Mouse (Mus musculus): ENCODE data around the gene Ier2.
"Not testable (repeated sequence)": the region's sequence is repeated elsewhere in the genome, so short reads cannot be mapped to it uniquely, and the experiment has no call there.

The Ier2 gene

DNA sequence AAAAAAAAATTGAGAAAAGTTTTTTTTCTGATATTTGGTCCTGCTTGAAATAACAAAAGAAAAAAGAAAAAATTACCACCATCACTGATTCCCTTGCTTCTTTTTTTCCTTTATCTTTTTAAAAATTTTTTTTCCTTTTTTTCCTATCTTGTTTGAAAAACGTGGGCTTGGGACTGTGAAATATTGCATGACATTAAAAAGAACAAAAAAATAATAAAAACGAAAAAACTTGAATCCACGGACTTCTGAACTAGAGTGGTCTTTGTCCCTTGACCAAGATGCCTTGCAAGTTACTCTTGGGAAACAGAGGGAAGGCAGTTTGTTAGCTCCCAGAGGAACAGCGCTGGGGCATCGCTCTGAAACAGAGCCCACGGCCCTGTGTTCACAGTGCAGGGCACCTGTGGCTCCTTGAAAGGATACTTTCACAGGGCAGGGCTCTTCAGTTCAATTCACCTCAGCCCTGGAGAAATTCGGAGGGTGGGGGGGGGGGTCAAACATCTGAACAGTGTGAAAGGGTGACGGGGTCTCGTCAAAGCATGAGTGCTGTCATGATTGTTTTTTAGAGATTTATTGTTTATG is 22.6 kb downstream of the Ier2 start:
- no peak for ATAC-seq (ENCODE audit: low TSS enrichment)

DNA sequence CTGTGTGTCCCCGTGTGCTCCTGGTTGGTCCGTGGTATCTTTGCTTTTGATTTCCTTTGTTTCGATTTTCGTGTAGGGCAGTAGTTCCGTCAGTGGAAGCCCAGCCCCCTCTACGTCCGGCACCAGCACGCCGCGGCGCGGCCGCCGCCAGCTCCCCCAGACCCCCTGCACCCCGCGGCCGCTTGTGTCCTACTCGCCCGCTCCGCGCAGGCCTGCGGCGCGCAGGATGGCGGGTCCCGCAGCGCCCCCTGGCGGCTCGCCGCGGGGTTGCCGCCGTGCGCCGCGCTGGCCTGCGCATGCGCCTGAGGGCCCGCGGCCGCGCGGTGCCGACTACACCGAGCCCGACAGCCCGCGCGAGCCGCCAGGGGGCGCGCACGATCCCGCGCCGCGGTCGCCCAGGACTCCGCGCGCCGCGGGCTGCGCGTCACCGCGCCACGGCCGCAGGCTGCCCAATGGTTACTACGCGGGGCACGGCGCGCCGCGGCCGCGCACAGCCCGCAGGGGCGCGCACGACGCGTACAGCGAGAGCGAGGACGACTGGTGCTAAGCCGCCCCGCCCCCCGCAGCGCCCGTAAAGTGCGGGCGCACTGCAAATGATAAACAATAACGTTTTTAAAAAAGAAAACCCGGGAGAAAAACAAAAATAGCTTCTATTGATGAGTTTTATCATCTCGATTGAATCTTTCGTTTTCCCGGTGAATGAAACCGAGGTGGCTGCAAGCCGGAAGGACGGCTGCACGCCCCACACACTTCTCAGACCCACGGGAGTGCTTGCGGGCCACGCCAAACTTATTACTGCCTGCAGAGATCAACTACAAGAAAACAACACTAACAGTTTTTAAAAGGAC is 23.3 kb downstream of the Ier2 start:
- ATAC-seq (ENCODE audit: low TSS enrichment): peak; percentile 83

- no peak for ATAC-seq (ENCODE audit: low TSS enrichment)
Observed at GRCm38 (mm10) chr8:84638555-84639161, 24.0 kb downstream of the Ier2 start.

DNA sequence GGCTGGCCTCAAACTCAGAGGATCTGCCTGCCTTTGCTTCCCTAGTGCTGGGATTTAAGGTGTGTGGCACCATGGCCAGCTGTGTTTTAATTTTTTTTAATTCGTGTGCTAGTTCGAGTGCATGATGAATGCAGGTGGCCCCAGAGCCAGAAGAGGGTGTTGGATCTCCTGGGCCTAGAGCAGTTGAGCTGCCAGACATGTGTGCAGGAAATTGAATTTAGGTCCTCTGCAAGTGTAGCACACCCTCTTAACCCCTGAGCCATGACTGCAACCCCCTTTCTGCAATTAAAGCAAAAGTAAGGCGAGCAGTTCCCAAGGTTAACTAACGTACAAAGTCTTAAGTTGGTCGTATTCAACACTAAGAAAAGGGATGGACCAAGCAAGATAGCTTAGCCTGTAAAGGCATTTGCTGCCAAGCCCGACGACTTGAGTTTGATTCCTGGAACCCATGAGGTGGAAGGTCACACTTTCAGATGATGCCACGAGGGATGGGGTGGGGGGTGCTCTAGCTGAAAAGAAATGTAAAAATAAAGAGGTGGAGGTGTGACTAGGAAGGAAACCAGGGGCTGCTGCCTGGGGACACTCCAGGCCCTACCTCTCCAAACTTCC is 24.6 kb downstream of the Ier2 start:
- ATAC-seq (ENCODE audit: low TSS enrichment): no peak

DNA sequence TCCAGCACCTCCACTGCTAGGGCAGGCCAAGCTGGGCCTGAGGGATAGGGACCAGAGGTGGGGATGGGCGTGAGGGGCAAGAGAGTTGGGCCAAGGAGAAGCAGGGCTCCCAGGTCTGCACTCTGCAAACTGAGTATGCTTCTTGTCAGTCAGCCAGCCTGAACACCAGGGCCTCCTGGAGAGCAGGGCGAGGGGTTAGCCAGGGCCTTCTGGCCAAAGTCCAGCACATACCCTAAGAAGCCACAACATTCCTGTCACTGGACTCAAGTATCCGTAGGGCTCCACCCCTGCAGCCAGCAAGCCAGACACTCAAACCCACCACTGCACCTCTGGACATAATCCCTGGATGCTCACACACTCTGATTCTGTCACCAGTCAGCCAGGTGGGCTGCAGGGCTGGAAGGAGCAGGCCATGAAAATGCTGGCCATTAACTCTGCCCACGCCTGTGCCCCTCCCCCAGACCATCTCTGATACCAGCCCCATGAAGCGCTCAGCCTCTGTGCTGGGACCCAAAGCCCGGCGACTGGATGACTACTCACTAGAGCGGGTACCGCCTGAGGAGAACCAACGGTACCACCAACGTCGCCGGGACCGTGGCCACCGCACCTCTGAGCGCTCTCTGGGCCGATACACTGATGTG is 26.5 kb downstream of the Ier2 start:
- no peak for ATAC-seq (ENCODE audit: low TSS enrichment)

DNA sequence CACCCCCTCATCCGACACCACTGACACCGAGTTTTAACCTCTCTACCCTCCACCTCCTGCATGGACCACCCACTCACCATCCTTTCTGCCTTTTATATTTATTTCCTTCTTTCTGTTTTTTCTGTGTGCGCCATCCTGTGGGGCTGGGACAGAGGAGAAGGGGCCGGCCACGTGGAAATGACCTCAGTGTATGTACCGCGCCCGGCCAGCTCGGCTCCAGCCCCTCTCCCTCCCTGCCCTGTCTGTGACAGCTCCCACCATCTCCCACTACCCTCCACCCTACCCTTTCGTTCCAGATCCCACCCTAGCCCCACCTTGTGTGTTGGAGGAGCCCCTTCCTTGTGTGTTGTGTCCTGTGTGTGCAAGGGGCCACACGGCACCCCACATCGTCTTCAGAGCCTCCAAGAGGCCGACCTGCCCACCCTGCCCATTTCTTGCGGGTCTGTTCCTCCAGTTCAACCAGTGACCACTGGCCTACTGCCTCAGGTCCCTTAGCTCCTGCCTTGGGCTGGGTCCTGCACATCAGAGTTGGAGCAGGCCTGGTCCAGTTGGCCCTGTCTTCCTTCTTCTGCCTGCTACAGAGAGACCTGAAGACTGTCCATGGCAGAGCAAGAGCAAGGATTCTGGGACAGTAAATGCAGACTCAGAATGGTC is 27.1 kb downstream of the Ier2 start:
- no peak for ATAC-seq (ENCODE audit: low TSS enrichment)

DNA sequence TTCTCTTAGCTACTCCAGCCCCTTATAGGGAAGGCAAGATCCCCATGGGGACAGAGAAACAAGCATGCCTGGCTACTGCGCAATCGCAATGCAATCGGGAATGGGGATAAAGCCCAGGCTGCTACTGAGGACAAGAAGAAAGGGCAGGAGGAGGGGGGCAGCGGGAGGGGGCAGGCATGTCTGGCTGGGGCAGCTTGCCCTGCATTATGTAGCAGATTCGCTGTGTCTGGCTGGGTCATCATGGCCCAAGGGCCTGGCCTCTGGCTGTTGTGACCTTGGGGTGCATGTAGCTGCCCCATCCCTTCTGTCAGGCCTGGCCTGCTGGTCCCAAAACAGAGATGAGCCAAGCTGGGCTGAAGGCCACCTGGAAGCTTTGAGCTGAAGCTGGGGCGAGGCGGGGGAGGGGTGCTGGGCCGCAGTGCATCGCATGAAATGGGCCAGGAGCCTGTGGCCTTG is 27.8 kb downstream of the Ier2 start:
- 0 out of 2 replicates have a peak, but pooled peaks have one; percentile 1 for ATAC-seq (ENCODE audit: low TSS enrichment)

DNA sequence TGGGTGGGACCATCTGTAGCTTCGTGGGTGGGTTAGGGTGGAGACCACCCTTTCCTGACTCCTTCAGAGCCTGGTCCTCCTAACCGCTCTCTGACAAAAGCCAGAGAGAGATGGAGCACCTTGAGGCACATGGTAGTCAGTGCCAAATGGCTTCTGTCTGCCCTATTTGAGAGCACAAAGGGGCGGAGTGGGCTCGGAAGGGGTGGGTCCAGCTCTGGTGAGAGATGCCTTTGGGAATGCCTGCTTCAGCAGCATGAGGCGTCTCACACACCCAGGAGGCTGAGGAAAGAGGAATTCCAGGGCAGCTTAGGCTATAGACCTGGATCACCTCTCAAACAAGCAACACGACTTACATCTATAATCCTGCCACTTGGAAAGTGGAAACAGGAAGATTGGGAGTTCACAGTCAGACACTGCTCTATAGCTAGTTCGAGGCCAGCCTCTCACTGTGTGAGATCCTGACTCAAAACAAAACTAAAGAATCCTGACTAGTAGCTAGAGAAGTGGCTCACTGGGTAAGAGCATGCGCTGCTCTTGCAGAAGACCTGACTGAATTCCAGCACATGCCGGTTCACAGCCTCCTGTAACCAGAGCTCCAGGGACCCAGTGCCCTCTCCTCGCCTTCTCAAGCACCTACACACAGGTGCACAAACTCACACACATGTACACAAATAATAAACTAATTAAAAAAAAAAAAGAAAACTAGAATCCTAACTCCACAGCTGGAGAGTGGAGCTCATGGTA is 28.6 kb downstream of the Ier2 start:
- no peak for ATAC-seq (ENCODE audit: low TSS enrichment)

GRCm38 (mm10) chr8:84631813-84632212 is 30.8 kb downstream of the Ier2 start:
- no peak for ATAC-seq (ENCODE audit: low TSS enrichment)

GRCm38 (mm10) chr8:84630145-84630544 is 32.5 kb downstream of the Ier2 start:
- no peak for ATAC-seq (ENCODE audit: low TSS enrichment)

DNA sequence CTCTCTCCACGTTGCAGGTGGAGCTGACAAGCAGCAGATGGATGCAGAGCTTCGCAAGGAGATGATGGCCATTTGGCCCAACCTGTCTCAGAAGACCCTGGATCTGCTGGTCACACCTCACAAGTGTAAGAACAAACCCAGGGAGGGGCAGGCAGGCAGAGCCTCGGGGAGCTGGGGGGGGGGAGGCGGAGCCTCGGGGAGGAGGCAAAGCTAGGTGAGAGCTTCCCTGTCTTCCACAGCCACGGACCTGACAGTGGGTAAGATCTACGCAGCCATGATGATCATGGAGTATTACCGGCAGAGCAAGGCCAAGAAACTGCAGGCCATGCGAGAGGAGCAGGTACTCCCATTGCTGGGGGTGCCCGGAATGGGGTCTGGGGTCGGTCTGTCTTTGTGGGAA is 33.1 kb downstream of the Ier2 start:
- ATAC-seq (ENCODE audit: low TSS enrichment): no peak

DNA sequence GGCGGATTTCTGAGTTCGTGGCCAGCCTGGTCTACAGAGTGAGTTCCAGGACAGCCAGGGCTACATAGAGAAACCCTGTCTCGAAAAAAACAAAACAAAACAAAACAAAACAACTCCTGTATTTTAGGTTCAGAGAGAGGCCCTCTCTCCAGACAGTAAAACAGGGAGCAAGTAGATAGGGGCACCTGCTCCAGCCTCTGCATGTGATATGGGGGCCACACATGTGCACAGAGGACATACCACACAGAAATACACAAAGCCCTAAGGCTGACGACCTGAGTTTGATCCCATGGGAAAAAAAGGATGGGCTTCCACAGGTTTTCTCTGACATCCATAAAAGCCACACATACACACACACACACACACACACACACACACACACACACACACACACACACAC is 39.2 kb downstream of the Ier2 start:
- not testable (repeated sequence) for ATAC-seq (ENCODE audit: low TSS enrichment)

- no peak for ATAC-seq (ENCODE audit: low TSS enrichment)
Observed at GRCm38 (mm10) chr8:84621102-84621625, 41.5 kb downstream of the Ier2 start.

DNA sequence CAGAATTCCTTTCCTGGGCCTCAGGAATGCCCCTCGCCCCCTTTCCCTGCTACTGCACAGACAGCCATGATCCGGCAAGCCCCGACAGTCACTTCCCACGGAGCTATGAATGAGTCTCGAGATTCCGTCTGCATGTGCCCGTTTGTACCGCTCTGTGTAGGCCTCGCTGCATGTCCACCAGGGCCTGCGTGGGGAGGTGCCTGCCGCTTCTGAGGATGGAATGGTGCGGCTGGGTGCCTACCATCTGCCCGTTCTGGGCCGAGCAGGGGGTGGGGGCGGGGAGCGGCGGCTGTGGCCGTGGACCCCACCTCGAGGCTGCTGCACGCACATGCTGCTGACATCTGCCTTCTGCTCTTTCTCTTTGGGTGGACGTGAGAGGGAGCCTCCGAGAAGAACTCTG is 45.6 kb downstream of the Ier2 start:
- peak; percentile 66 for ATAC-seq (ENCODE audit: low TSS enrichment)

- 0 out of 2 replicates have a peak, but pooled peaks have one; percentile 2 for ATAC-seq (ENCODE audit: low TSS enrichment)
Observed at GRCm38 (mm10) chr8:84615666-84616485, 46.8 kb downstream of the Ier2 start.

DNA sequence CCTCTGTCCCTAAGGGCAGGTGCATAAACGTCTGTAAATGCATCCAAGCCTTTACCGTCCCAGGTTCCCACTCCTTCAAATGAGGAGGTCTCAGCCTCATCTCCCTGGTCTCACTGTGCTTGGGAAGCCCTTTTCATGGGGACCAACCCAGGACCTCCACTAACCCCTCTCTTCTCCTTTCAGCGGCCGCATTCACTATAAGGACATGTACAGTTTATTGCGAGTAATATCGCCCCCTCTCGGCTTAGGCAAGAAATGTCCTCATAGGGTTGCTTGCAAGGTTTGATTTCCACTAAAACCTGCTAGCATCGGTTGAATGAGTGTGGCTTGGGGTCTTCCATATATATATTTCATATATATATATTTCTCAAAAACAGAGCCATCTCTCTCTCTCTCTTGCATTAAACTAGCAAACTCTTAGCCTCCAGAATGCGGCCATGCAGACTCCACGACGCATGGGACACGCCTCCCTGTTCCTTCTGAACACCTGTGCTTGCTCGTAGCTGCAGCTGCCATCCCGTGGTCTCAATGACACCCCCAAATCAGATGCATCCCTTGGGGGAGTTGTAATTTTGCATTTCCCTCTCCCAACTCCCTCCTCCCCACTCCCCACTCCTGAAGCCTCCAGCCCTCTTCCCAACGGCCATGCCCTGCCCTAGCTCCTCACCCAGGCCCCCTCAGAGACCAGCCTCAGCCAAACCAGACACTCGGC is 48.0 kb downstream of the Ier2 start:
- no peak for ATAC-seq (ENCODE audit: low TSS enrichment)

Measured in frontal cortex, adult (tissue).